In genomic region chr11:11116736-11117135, GRCm38 (mm10) we compare ENCODE assay signal across 8 mouse cellular contexts. TPM values are rescaled to one million over a fixed set of nuclear protein-coding genes. Genes with fewer than 3 reads are reported as not detected.
DNase-seq lines count a peak whose midpoint lies in the region; ATAC-seq and TF ChIP-seq lines count a peak whose summit lies in the region.

No protein-coding gene starts in this region.

- no peaks in the 10 kb centered on the region for H3K36me3 ChIP-seq in heart, postnatal 0 days (replicated peaks; ENCODE audit: control insufficient read depth, insufficient read depth, low read length)
- no peaks in the 10 kb centered on the region for H3K36me3 ChIP-seq in embryonic facial prominence, embryonic 10.5 days (replicated peaks)
- no peaks in the 10 kb centered on the region for H3K36me3 ChIP-seq in hindbrain, embryonic 11.5 days (ENCODE audit: control insufficient read depth, insufficient read depth, low read length)
- H3K36me3 ChIP-seq in midbrain, embryonic 16.5 days (ENCODE audit: control insufficient read depth, insufficient read depth, low read length): no peaks in the 10 kb centered on the region

- TF ChIP-seq CTCF in heart, postnatal 0 days (IDR thresholded peaks at IDR 0.05; ENCODE audit: low read depth): no peak

- no peaks in the 10 kb centered on the region for H3K4me1 ChIP-seq in heart, postnatal 0 days (ENCODE audit: control insufficient read depth, insufficient read depth)
- peaks cover 32% of the 10 kb centered on the region for H3K4me1 ChIP-seq in embryonic facial prominence, embryonic 10.5 days
- peaks cover 7% of the 10 kb centered on the region; the same call in 1 of the 2 replicates for H3K4me1 ChIP-seq in hindbrain, embryonic 11.5 days (replicated peaks; ENCODE audit: control insufficient read depth, insufficient read depth, low read length)
- H3K4me1 ChIP-seq in midbrain, embryonic 16.5 days (ENCODE audit: control insufficient read depth, insufficient read depth, low read length): peaks cover 11% of the 10 kb centered on the region

- peak overlapping the region; percentile 65 for H3K4me2 ChIP-seq in heart, postnatal 0 days (ENCODE audit: low read depth, low read length)
- H3K4me2 ChIP-seq in hindbrain, embryonic 11.5 days (replicated peaks; ENCODE audit: low read depth, low read length): peak overlapping the region; percentile 84
- peak overlapping the region; percentile 99 for H3K4me2 ChIP-seq in midbrain, embryonic 16.5 days (ENCODE audit: low read length)

- 9% methylated on average over 3 of the region's 3 CpGs for WGBS in heart, postnatal 0 days
- WGBS in embryonic facial prominence, embryonic 10.5 days: 3% methylated on average over 3 of the region's 3 CpGs
- 6% methylated on average over 3 of the region's 3 CpGs for WGBS in hindbrain, embryonic 11.5 days
- 5% methylated on average over 3 of the region's 3 CpGs for WGBS in midbrain, embryonic 16.5 days

- H3K27me3 ChIP-seq in heart, postnatal 0 days (ENCODE audit: control insufficient read depth, insufficient read depth, low read length): peaks cover 57% of the 10 kb centered on the region
- H3K27me3 ChIP-seq in embryonic facial prominence, embryonic 10.5 days (replicated peaks; ENCODE audit: low read depth, poor library complexity, severe bottlenecking): peaks cover 78% of the 10 kb centered on the region
- peaks cover 54% of the 10 kb centered on the region for H3K27me3 ChIP-seq in hindbrain, embryonic 11.5 days (ENCODE audit: control insufficient read depth, insufficient read depth, low read length)
- H3K27me3 ChIP-seq in midbrain, embryonic 16.5 days (ENCODE audit: control insufficient read depth, insufficient read depth, low read depth, low read length): peaks cover 4% of the 10 kb centered on the region

- H3K4me3 ChIP-seq in heart, postnatal 0 days (ENCODE audit: low read depth, low read length): peak overlapping the region; percentile 42; the same call in 1 of the 2 replicates
- H3K4me3 ChIP-seq in embryonic facial prominence, embryonic 10.5 days: peak overlapping the region; percentile 70
- H3K4me3 ChIP-seq in hindbrain, embryonic 11.5 days (ENCODE audit: low read depth, low read length): peak overlapping the region; percentile 48
- H3K4me3 ChIP-seq in midbrain, embryonic 16.5 days (ENCODE audit: low read depth, low read length): peak overlapping the region; percentile 70

- no peak for DNase-seq in heart, postnatal 0 days (ENCODE audit: low spot score)
- DNase-seq in heart, adult 18-20 months: no peak
- DNase-seq in embryonic facial prominence, embryonic 10.5 days (ENCODE audit: low spot score): no peak
- DNase-seq in hindbrain, embryonic 11.5 days (ENCODE audit: low spot score): no peak
- DNase-seq in layer of hippocampus, adult 9-11 months: no peak
- no peak for DNase-seq in gastrocnemius, adult 18-20 months (ENCODE audit: low spot score)
- DNase-seq in natural killer cell, adult 2 months (ENCODE audit: low spot score in 2 of 2): no peak

- no peak overlapping the region for H3K27ac ChIP-seq in heart, postnatal 0 days (ENCODE audit: low read depth)
- H3K27ac ChIP-seq in embryonic facial prominence, embryonic 10.5 days (replicated peaks): no peak overlapping the region
- H3K27ac ChIP-seq in hindbrain, embryonic 11.5 days (ENCODE audit: low read depth, low read length): no peak overlapping the region
- no peak overlapping the region for H3K27ac ChIP-seq in midbrain, embryonic 16.5 days (ENCODE audit: low read length)

- no peak for ATAC-seq in heart, postnatal 0 days (ENCODE audit: insufficient read depth, low read depth)
- ATAC-seq in hindbrain, embryonic 11.5 days (ENCODE audit: low FRiP score): no peak
- ATAC-seq in midbrain, embryonic 16.5 days: no peak

- no peak overlapping the region for H3K9ac ChIP-seq in heart, postnatal 0 days (replicated peaks; ENCODE audit: low read depth, low read length)
- no peak overlapping the region for H3K9ac ChIP-seq in hindbrain, embryonic 11.5 days (ENCODE audit: low read depth, low read length)
- H3K9ac ChIP-seq in midbrain, embryonic 16.5 days (ENCODE audit: low read depth, low read length): peak overlapping the region; percentile 72

- no peaks in the 10 kb centered on the region for H3K9me3 ChIP-seq in heart, postnatal 0 days (replicated peaks; ENCODE audit: control insufficient read depth, low read length)
- no peaks in the 10 kb centered on the region for H3K9me3 ChIP-seq in embryonic facial prominence, embryonic 10.5 days
- no peaks in the 10 kb centered on the region for H3K9me3 ChIP-seq in hindbrain, embryonic 11.5 days (ENCODE audit: control insufficient read depth, low read length)
- H3K9me3 ChIP-seq in midbrain, embryonic 16.5 days (replicated peaks; ENCODE audit: control insufficient read depth, low read length, poor library complexity, severe bottlenecking): no peaks in the 10 kb centered on the region

- no peak for TF ChIP-seq EP300 in heart, postnatal 0 days (IDR thresholded peaks at IDR 0.05; ENCODE audit: low read depth)

RNA-seq across cellular contexts. Expression of gene Vwc2, which starts 2.7 kb away (rescaled TPM):
- total RNA-seq in heart, postnatal 0 days (2014; rRNA removed; ENCODE audit: low replicate concordance): 7.0 TPM in 1 of 2 replicates, not detected in the other
- 0.53 and 0.97 TPM in 2 replicates for polyA plus RNA-seq in heart, postnatal 0 days (2015; fragmentation: Nextera tagmentation; extraction: Ambion mirVana)
- not detected for total RNA-seq in heart, adult 18-20 months (2021)
- polyA plus RNA-seq in embryonic facial prominence, embryonic 10.5 days (2016; fragmentation: Nextera tagmentation; extraction: Ambion mirVana): 1.0 and 1.7 TPM in 2 replicates
- polyA plus RNA-seq in hindbrain, embryonic 11.5 days (2014; fragmentation: Nextera tagmentation; extraction: Ambion mirVana): 1.0 TPM in 2 replicates
- polyA plus RNA-seq in midbrain, embryonic 16.5 days (2015; fragmentation: Nextera tagmentation; extraction: Ambion mirVana): 6.9 and 11.0 TPM in 2 replicates
- not detected for total RNA-seq in gastrocnemius, adult 18-20 months (2021)
